In the genomic region with DNA sequence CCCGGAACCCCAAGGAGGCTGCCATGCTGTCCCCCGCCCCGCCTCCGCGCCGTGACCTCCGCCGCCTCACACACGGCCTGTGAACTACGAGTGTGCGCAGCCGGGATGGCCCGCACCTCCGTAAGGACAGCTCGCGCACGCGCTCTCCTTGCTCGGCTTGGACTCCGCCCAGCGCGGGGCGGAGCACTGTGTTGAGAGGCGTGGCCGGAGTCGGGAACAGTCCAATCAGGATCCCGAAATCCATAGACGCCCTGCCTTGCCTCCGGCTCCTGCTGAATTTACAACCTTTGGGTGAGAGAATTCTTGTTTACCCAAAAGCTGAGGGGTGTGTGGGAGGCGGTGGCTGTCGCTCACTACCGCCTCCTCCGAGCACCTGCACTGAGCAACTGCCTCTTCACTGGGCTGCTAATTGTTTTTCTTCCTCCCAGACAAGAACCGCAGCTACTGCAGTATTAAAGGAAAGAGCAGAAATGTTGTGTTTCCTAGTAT, we compare ENCODE assay signal across 8 mouse cellular contexts. TPM values are rescaled to one million over a fixed set of nuclear protein-coding genes. Genes with fewer than 3 reads are reported as not detected.
DNase-seq lines count a peak whose midpoint lies in the region; ATAC-seq lines count a peak whose summit lies in the region.

TSS of gene Hibadh (minus strand) at position 166 of the 489 bp plus-strand sequence.

- no peaks in the 10 kb centered on the region for H3K9me3 ChIP-seq in hindbrain, embryonic 11.5 days (ENCODE audit: control insufficient read depth, low read length)

- no peaks in the 10 kb centered on the region for H3K36me3 ChIP-seq in hindbrain, embryonic 11.5 days (ENCODE audit: control insufficient read depth, insufficient read depth, low read length)

- under 1% methylated on average over 34 of the region's 34 CpGs for WGBS in hindbrain, embryonic 11.5 days

- peak within 1 kb of the TSS; percentile 84 for H3K4me2 ChIP-seq in hindbrain, embryonic 11.5 days (replicated peaks; ENCODE audit: low read depth, low read length)

- H3K4me3 ChIP-seq in hindbrain, embryonic 11.5 days (ENCODE audit: low read depth, low read length), result peak within 1 kb of the TSS; percentile 79

- 0 out of 2 replicates have a peak, but pooled peaks cover 2% of the 10 kb centered on the region for H3K4me1 ChIP-seq in hindbrain, embryonic 11.5 days (replicated peaks; ENCODE audit: control insufficient read depth, insufficient read depth, low read length)

- peak within 1 kb of the TSS; percentile 83 for H3K9ac ChIP-seq in hindbrain, embryonic 11.5 days (ENCODE audit: low read depth, low read length)

- H3K27ac ChIP-seq in hindbrain, embryonic 11.5 days (ENCODE audit: low read depth, low read length), result 0 out of 2 replicates have a peak within 1 kb of the TSS, but pooled peaks have one; percentile 42

- peak; percentile 98 for DNase-seq in Muller cell, postnatal 12 days (ENCODE audit: inconsistent ontology term)
- peak; percentile 99 for DNase-seq in cerebellum, adult 9-11 months
- DNase-seq in frontal cortex, adult 2 months (ENCODE audit: extremely low spot score in 1 of 2, low spot score in 1 of 2), result peak; percentile 91 to 97
- DNase-seq in hindbrain, embryonic 11.5 days (ENCODE audit: low spot score), result peak; percentile 99
- DNase-seq in layer of hippocampus, postnatal 10 days (ENCODE audit: low spot score in 2 of 2), result peak; percentile 97
- DNase-seq in lung, postnatal 10 days, result peak; percentile 99
- DNase-seq in ovary, postnatal 36 days (ENCODE audit: low spot score), result peak; percentile 99
- DNase-seq in thymus, postnatal 25 days, result peak; percentile 100

- ATAC-seq in hindbrain, embryonic 11.5 days (ENCODE audit: low FRiP score), result peak; percentile 100

- H3K27me3 ChIP-seq in hindbrain, embryonic 11.5 days (ENCODE audit: control insufficient read depth, insufficient read depth, low read length), result no peaks in the 10 kb centered on the region

RNA-seq across cellular contexts. Expression of gene Hibadh, which starts in this region (rescaled TPM):
- polyA plus RNA-seq in frontal cortex, adult 2 months (2012; rRNA removed), result 72.7 and 73.7 TPM in 2 replicates
- 44.2 and 45.6 TPM in 2 replicates for polyA plus RNA-seq in hindbrain, embryonic 11.5 days (2014; fragmentation: Nextera tagmentation; extraction: Ambion mirVana)
- total RNA-seq in layer of hippocampus, postnatal 10 days (2021), result 10 to 100 TPM; 35.9 to 36.5 TPM

Comparison
In these comparisons a context has a peak if more than half of its experiments do, and no peak if none do; other contexts are left out.
1. Peak in every context shown above with its lines: DNase-seq, ATAC-seq, H3K4me3 ChIP-seq and H3K27ac ChIP-seq.